Mouse (Mus musculus): ENCODE results near the gene Rngtt. TPM values are rescaled to one million over a fixed set of nuclear protein-coding genes. Genes with fewer than 3 reads are reported as not detected.
A peak's percentile ranks its signal among the peaks of the same experiment; 100 is the strongest.

Rngtt gene
- polyA plus RNA-seq, 1 experiment from 2014 or later: 33.9 TPM

DNA sequence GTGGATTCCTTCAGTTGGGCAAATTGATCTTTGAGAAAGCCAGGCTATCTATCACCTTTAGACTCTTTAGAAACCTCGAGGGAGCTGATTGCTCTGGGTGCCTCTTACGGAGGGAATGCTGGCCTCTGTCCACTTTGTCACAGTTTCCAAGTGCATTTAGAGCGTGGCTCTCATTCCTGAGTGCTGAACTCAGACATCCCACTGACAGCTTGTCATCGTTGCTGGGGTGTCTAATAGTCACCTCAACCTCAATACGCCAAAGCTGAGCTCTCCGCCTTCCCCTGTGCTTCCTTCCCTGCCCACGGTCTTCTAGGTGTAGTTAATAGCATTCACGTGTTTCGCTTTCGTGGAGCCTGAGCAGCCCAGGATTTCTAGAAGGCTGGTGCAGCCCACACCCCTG lies 200.4 kb downstream of the Rngtt start:
- Histone ChIP-seq H3K9ac (no peak overlapping the region), H3K4me2 (no peak overlapping the region), H3K4me3 (replicated peaks) (no peak overlapping the region), H3K27ac (no peak overlapping the region), H3K27me3 (no peaks in the 10 kb centered on the region), H3K9me3 (no peaks in the 10 kb centered on the region), H3K36me3 (replicated peaks) (no peaks in the 10 kb centered on the region), H3K4me1 (no peaks in the 10 kb centered on the region)
- 89% methylated on average over 10 of the region's 10 CpGs for WGBS
- no peak for ATAC-seq (ENCODE audit: low FRiP score)

DNA sequence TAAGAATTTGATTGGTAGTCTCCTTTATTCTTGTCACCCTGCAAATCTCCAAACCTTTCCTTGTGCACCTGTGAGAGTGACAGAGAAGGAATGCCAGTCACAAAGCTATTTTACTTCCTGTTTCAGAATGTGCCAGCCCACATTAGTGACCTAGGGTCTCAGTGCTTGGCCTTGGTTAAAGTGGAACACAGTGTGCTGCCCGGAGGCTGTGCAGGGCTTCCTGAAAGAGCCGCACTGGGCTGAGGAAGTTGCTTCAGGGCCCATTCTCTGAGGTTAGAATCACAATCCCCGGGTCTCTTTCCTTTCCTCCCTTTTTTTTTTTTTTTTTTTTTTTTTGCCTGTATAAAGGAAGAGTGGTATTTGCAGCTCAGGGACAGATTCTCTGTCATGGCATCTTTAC lies 203.3 kb downstream of the Rngtt start:
- ATAC-seq (ENCODE audit: low FRiP score): no peak
- 68% methylated on average over 3 of the region's 3 CpGs for WGBS

DNA sequence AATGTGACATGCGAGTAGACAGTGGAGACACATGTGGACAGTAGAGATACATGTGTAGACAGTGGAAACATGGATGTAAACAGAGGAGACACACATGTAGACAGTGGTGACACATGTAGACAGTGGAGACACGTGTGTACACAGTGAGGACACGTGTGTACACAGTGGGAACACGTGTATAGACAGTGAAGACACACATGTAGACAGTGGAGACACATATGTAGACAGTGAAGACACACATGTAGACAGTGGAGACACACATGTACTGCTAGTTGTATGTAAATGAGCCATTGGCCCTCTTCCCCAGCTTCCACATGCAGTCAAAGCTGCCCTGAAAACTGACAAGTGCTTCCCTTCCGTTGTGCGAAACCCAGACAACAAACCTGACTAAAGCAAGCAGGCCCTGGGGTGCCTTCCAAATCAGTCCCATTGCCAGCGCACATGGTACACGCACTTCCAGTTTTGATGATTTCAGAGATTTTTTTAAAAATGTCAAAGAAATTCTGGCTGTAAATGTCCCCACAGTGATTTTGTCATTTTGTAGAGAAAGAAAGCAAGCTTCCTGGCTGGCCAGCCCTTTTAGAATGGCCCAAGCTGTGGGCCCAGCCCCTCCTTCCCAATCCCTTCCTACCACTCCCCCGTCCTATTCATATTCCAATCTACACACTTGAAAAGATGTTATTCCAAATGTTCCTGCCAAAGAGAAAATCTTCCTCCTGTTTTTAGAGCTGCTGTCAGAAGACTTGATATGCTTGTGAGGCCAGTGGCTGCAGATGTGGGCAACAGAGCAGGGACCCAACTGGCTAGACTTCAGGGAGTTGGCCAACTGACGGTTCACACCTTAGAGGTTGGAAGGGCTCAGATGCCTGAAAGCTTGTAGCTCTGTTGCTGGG lies 204.2 kb downstream of the Rngtt start:
- no peaks in the 10 kb centered on the region for H3K4me1 ChIP-seq
- ATAC-seq (ENCODE audit: low FRiP score): no peak
- H3K27me3 ChIP-seq: no peaks in the 10 kb centered on the region
- no peak overlapping the region for H3K4me3 ChIP-seq (replicated peaks)
- no peak overlapping the region for H3K9ac ChIP-seq
- no peaks in the 10 kb centered on the region for H3K9me3 ChIP-seq
- WGBS: 83% methylated on average over 10 of the region's 10 CpGs
- no peak overlapping the region for H3K27ac ChIP-seq
- no peaks in the 10 kb centered on the region for H3K36me3 ChIP-seq (replicated peaks)
- H3K4me2 ChIP-seq: no peak overlapping the region

More for the DNA sequence above, 203.3 kb downstream of the Rngtt start:
- no peaks in the 10 kb centered on the region for H3K4me1 ChIP-seq
- no peaks in the 10 kb centered on the region for H3K9me3 ChIP-seq
- H3K4me3 ChIP-seq (replicated peaks): no peak overlapping the region
- H3K4me2 ChIP-seq: no peak overlapping the region
- H3K36me3 ChIP-seq (replicated peaks): no peaks in the 10 kb centered on the region
- H3K27me3 ChIP-seq: no peaks in the 10 kb centered on the region
- H3K9ac ChIP-seq: no peak overlapping the region
- no peak overlapping the region for H3K27ac ChIP-seq

DNA sequence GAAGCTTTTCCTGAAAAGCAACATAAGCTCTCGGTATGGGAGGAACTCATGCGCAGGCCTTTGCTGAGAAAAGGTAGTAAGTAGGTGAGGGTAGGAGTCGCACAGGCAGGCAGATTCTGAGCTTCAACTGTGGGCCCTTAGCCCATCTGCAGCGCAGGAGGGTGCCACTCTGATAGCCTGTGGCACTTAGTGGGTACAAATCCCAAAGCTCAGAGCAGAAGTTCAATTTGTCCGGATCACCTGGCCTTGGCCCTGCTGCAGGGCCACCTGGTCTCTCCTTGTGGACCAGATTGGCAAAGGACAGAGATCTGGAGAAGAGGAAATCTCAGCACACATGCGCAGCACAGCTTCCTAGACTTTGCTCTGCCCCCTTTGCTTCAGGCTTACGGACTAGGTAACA lies 210.1 kb downstream of the Rngtt start:
- Histone ChIP-seq H3K36me3 (replicated peaks) (no peaks in the 10 kb centered on the region), H3K27me3 (no peaks in the 10 kb centered on the region), H3K4me2 (no peak overlapping the region), H3K4me1 (no peaks in the 10 kb centered on the region), H3K9me3 (no peaks in the 10 kb centered on the region), H3K27ac (no peak overlapping the region), H3K9ac (no peak overlapping the region), H3K4me3 (replicated peaks) (no peak overlapping the region)
- no peak for ATAC-seq (ENCODE audit: low FRiP score)
- WGBS: 88% methylated on average over 7 of the region's 7 CpGs

DNA sequence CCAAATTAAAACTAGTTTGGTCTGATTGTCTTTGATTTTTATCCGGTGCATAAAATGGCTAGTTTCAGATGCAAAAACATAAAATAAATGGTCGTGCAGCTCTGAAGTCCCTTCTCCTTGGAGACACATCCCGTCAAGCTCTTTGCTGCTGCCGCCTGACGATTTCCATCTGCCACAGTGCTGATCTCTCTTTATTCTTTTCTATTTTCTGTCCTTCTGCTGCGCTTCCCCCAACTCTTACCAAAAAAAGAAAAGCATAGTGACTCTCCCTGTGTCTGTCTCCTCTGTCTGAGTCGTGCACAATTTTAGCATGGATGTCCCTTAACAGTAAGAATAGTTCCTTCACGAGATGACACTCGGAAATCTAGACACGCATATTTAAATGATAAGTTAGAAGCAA lies 210.8 kb downstream of the Rngtt start:
- Histone ChIP-seq H3K4me3 (replicated peaks) (no peak overlapping the region), H3K27ac (no peak overlapping the region), H3K36me3 (replicated peaks) (no peaks in the 10 kb centered on the region), H3K4me1 (0 out of 2 replicates have a peak, but pooled peaks cover under 1% of the 10 kb centered on the region), H3K4me2 (no peak overlapping the region), H3K9me3 (no peaks in the 10 kb centered on the region), H3K27me3 (no peaks in the 10 kb centered on the region), H3K9ac (no peak overlapping the region)
- WGBS: 87% methylated on average over 10 of the region's 10 CpGs
- no peak for ATAC-seq (ENCODE audit: low FRiP score)

DNA sequence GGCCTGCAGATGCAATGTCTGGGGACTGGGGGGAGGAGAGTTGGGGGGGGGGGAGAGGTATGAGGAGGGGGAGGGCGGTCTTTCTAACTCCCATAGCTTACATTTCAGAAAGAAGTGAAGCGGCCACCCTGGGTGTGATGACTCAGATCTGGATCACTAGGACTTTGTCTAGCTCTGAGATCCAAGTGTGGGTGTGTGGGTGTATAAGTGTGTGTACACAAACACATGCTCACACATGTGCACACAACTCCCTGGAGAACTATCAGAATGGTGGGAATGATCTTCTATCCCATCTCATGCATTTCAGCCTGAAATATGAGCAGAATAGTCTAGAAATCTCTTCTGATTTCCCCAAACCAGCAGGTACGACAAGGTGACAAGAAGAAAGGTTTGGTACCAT lies 213.7 kb downstream of the Rngtt start:
- Histone ChIP-seq H3K4me2 (no peak overlapping the region), H3K36me3 (replicated peaks) (no peaks in the 10 kb centered on the region), H3K9me3 (no peaks in the 10 kb centered on the region), H3K27ac (no peak overlapping the region), H3K9ac (no peak overlapping the region), H3K4me1 (peaks cover 4% of the 10 kb centered on the region), H3K27me3 (no peaks in the 10 kb centered on the region), H3K4me3 (replicated peaks) (no peak overlapping the region)
- WGBS: 82% methylated on average over 3 of the region's 3 CpGs
- ATAC-seq (ENCODE audit: low FRiP score): no peak

DNA sequence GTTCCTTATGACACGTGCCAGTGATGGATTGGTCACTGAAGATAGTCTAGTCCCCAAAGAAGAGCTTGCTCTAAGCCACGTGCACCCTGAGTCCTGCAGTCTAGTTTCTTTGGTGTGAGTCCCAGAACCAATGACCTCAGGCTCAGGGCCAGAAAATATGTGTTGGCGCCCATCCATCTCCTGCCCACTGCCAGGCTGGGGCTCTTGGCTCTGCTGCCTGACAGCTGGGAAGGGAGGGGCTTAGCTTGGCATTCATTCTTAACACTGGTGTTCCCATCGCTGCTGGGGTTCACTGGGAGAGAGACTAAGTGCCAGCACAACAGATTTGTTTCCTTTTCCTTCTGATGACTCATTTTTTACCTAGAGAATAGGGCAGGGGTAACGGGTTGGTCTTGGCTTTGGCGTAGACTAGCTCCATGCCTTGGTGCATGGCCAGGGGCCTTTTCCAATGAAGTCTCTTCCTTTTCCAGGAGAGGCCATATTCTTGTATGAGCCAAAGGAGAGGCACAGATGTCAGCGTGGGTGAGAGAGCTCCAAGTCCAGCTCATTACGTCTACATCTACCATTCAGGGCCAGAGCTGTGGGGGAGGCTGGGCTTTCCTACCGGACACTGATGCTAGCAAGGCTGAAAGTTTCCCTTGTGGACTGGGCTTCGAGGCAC lies 214.5 kb downstream of the Rngtt start:
- Histone ChIP-seq H3K27ac (no peak overlapping the region), H3K27me3 (no peaks in the 10 kb centered on the region), H3K36me3 (replicated peaks) (no peaks in the 10 kb centered on the region), H3K9ac (no peak overlapping the region), H3K4me1 (peaks cover 4% of the 10 kb centered on the region), H3K4me3 (replicated peaks) (no peak overlapping the region), H3K4me2 (no peak overlapping the region), H3K9me3 (no peaks in the 10 kb centered on the region)
- ATAC-seq (ENCODE audit: low FRiP score): no peak; the same call in 1 of the 2 replicates
- WGBS: 88% methylated on average over 10 of the region's 10 CpGs

DNA sequence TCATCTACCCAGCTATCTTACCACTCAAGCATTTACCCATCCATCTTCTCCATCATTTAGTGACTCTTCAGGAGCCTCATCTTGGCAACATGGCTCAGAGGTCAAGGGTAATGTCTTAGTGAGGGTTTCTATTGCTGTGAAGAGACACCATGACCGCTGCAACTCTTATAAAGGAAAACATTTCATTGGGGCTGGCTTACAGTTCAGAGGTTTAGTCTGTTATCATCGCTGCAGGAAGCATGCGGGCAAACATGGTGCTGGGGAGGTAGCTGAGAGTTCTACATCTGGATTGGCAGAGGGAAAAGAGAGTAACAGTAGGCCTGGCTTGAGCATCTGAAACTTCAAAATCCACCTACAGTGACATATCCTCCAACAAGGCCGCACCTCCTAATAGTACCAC lies 215.2 kb downstream of the Rngtt start:
- Histone ChIP-seq H3K4me2 (no peak overlapping the region), H3K27ac (no peak overlapping the region), H3K36me3 (replicated peaks) (no peaks in the 10 kb centered on the region), H3K4me3 (replicated peaks) (no peak overlapping the region), H3K27me3 (no peaks in the 10 kb centered on the region), H3K9me3 (no peaks in the 10 kb centered on the region), H3K9ac (no peak overlapping the region), H3K4me1 (peaks cover 4% of the 10 kb centered on the region)
- no peak for ATAC-seq (ENCODE audit: low FRiP score)
- 96% methylated on average over 4 of the region's 4 CpGs for WGBS

DNA sequence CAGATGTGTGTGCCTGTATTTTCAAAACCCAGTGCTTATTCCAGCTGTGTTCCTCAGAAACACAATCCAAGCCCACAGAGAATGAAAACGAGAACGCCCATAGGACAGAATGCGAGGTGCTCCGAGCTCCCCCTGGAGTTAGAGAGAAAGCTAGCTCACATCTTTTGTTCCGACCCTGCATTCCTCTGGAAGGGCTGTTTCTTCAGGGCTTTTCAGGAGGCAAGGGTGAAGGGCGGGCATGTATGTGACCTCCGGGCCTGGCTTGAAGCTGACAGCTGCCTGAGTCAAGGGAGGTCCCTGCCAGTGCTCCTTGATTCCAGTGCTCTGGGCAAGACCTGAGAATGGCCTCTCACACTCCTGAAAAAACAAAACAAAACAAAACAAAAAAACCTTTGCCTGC lies 216.0 kb downstream of the Rngtt start:
- Histone ChIP-seq H3K9ac (no peak overlapping the region), H3K27ac (no peak overlapping the region), H3K27me3 (no peaks in the 10 kb centered on the region), H3K4me3 (replicated peaks) (no peak overlapping the region), H3K4me2 (no peak overlapping the region), H3K9me3 (no peaks in the 10 kb centered on the region), H3K36me3 (replicated peaks) (no peaks in the 10 kb centered on the region), H3K4me1 (peaks cover 4% of the 10 kb centered on the region)
- no peak for ATAC-seq (ENCODE audit: low FRiP score)
- 18% methylated on average over 7 of the region's 7 CpGs for WGBS

DNA sequence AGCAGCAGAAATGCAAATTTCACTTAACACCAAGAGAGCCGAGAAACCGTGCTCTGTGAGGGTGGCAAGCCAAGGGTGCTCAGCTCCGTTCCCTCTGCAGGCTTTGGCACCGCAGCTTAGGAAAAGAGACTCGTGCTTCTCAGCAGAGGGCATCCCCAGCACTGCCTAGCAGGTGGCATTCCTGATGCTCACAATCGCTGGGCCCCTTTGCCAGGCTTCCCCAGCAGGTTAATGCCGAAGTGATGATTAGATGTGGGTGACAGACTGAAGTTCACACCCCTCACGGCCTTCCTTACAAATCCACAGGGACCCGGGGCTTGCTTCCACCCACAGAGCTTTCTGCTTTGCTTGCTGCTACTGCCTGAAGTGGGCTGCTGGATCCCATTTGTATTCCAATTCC lies 216.6 kb downstream of the Rngtt start:
- no peaks in the 10 kb centered on the region for H3K36me3 ChIP-seq (replicated peaks)
- no peaks in the 10 kb centered on the region for H3K27me3 ChIP-seq
- H3K4me2 ChIP-seq: no peak overlapping the region
- peak; percentile 51 for ATAC-seq (ENCODE audit: low FRiP score)
- 55% methylated on average over 9 of the region's 9 CpGs for WGBS
- H3K4me1 ChIP-seq: peaks cover 4% of the 10 kb centered on the region
- H3K4me3 ChIP-seq (replicated peaks): no peak overlapping the region
- no peak overlapping the region for H3K9ac ChIP-seq
- 0 out of 2 replicates have a peak overlapping the region, but pooled peaks have one; percentile 19 for H3K27ac ChIP-seq
- no peaks in the 10 kb centered on the region for H3K9me3 ChIP-seq

DNA sequence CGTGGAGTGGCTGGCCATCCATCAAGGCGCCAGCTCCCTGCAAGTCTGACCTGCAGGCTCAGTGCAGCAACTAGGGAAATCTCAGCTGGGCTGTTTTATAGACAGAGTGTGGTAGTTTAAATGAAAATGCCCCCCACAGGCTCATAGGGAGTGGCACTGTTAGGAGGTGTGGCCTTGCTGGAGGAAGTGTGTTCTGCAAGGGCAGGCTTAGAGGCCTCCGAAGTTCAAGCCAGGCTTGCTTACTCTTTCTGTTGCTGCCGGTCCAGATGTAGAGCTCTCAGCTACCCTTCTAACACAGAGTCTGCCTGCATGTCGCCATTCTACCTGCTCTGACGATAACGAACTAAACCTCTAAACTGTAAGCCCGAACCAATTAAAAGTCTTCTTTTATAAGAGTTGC lies 222.5 kb downstream of the Rngtt start:
- Histone ChIP-seq H3K9ac (no peak overlapping the region), H3K4me1 (no peaks in the 10 kb centered on the region), H3K9me3 (no peaks in the 10 kb centered on the region), H3K36me3 (replicated peaks) (no peaks in the 10 kb centered on the region), H3K4me2 (no peak overlapping the region), H3K27ac (no peak overlapping the region), H3K27me3 (no peaks in the 10 kb centered on the region), H3K4me3 (replicated peaks) (no peak overlapping the region)
- 68% methylated on average over 8 of the region's 8 CpGs for WGBS
- ATAC-seq (ENCODE audit: low FRiP score): no peak

DNA sequence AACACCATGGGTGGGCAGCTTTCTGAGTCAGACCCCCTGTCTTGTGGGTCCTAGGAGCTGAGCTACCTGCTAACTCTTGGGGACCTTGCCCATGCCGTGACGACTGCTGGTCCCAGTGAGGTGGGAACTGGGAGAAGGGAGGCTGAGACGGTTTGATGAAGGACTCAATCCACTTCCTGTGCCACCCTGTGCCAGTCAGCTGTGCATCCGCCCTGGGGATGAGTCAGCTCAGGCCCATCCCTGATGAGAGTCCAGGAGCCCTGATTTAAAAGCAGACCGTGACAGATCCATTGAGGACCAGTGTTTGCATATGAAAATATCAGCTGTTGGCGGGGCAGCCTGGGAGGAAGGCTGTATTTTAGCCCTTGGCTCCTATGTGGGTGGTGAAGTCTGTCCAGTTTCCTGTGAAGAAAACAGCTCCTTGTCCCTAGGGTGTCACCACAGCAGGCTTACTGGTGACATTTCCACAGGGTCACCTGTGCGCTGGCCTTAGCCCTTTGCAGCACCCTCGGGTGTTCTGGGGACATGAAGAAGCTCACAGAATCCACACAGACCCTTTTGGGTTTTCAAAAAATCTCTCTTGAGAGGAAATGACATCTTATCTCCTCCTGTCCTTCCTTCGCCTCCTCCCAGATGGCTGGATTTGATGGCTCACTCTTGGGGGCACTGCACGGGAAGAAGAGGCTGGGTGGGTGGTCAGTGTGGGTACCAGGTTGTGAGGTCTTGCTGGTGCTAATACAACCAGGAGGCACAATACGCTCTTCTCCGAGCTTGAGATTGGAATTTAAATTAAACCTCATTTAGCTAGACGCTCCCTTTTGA lies 234.9 kb downstream of the Rngtt start:
- no peaks in the 10 kb centered on the region for H3K27me3 ChIP-seq
- 67% methylated on average over 13 of the region's 13 CpGs for WGBS
- H3K4me2 ChIP-seq: 0 out of 2 replicates have a peak overlapping the region, but pooled peaks have one; percentile 8
- H3K4me1 ChIP-seq: peaks cover 28% of the 10 kb centered on the region
- H3K36me3 ChIP-seq (replicated peaks): no peaks in the 10 kb centered on the region
- H3K9ac ChIP-seq: no peak overlapping the region
- H3K9me3 ChIP-seq: no peaks in the 10 kb centered on the region
- peak overlapping the region; percentile 43 for H3K27ac ChIP-seq
- no peak overlapping the region for H3K4me3 ChIP-seq (replicated peaks)
- peak; percentile 51 for ATAC-seq (ENCODE audit: low FRiP score)
